Mouse (Mus musculus): ENCODE data around the gene Dusp13.

GRCm38 (mm10) chr14:21722021-21722698, 28.8 kb downstream of the Dusp13 start:
- TF ChIP-seq CTCF (IDR thresholded peaks at IDR 0.05; ENCODE audit: low read depth) (no peak), EP300 (IDR thresholded peaks at IDR 0.05; ENCODE audit: low read depth) (no peak)

Measured in liver, postnatal 0 days (tissue).